Mouse (Mus musculus) mesoderm, embryonic 11.5 days (tissue): ENCODE measurements around the gene Tceanc2.

ENCODE experiments used
- DNase-seq: peaks from one replicate; pipeline ENCODE4 v3.0.0-alpha.2; 2012; ENCODE audit warnings: low read depth, low spot score

The Tceanc2 gene

GRCm38 (mm10) chr4:107084343-107084742 lies 94.6 kb downstream of the Tceanc2 start:
- no peak for DNase-seq
